In genomic region chr9:66933869-66934808, GRCm38 (mm10) we compare ENCODE assay signal across 13 mouse cellular contexts. TPM values are rescaled to one million over a fixed set of nuclear protein-coding genes. Genes with fewer than 3 reads are reported as not detected.
DNase-seq lines count a peak whose midpoint lies in the region; ATAC-seq lines count a peak whose summit lies in the region.
"Had no signal": no experiment of that assay in that cellular context is flagged by ENCODE, and none has a peak within 500 bp of the region (broad histone marks: within the 10 kb centered on the region; RNA-seq: fewer than 3 reads in every experiment).

No protein-coding gene starts in this region.

- no peaks in the 10 kb centered on the region for H3K9me3 ChIP-seq in forebrain, embryonic 16.5 days (ENCODE audit: control insufficient read depth, low read length)
- no peaks in the 10 kb centered on the region for H3K9me3 ChIP-seq in midbrain, embryonic 13.5 days
- H3K9me3 ChIP-seq in kidney, embryonic 14.5 days (ENCODE audit: control insufficient read depth, low read length), result no peaks in the 10 kb centered on the region
- H3K9me3 ChIP-seq in limb, embryonic 10.5 days (replicated peaks), result no peaks in the 10 kb centered on the region
- H3K9me3 ChIP-seq: embryonic facial prominence, embryonic 13.5 days had no signal

- peaks cover 17% of the 10 kb centered on the region for H3K4me1 ChIP-seq in forebrain, embryonic 16.5 days (replicated peaks; ENCODE audit: control insufficient read depth, insufficient read depth, low read length)
- H3K4me1 ChIP-seq in midbrain, embryonic 13.5 days (replicated peaks), result peaks cover 18% of the 10 kb centered on the region
- H3K4me1 ChIP-seq in kidney, embryonic 14.5 days (ENCODE audit: control insufficient read depth, insufficient read depth, low read length), result no peaks in the 10 kb centered on the region
- H3K4me1 ChIP-seq in limb, embryonic 10.5 days, result peaks cover 4% of the 10 kb centered on the region

- peak overlapping the region; percentile 22 for H3K4me2 ChIP-seq in forebrain, embryonic 16.5 days (ENCODE audit: low read length)
- H3K4me2 ChIP-seq in midbrain, embryonic 13.5 days (replicated peaks), result peak overlapping the region; percentile 28
- H3K4me2 ChIP-seq in kidney, embryonic 14.5 days (replicated peaks; ENCODE audit: low read depth, low read length), result no peak overlapping the region
- H3K4me2 ChIP-seq: embryonic facial prominence, embryonic 13.5 days had no signal

- WGBS in forebrain, embryonic 16.5 days, result 8% methylated on average over 19 of the region's 19 CpGs
- WGBS in midbrain, embryonic 13.5 days, result 14% methylated on average over 19 of the region's 19 CpGs
- WGBS in kidney, embryonic 14.5 days, result 69% methylated on average over 19 of the region's 19 CpGs
- WGBS in limb, embryonic 10.5 days, result 84% methylated on average over 19 of the region's 19 CpGs

- peak overlapping the region; percentile 85 for H3K27ac ChIP-seq in forebrain, embryonic 16.5 days (ENCODE audit: low read length)
- peak overlapping the region; percentile 69 for H3K27ac ChIP-seq in midbrain, embryonic 13.5 days
- H3K27ac ChIP-seq in kidney, embryonic 14.5 days (ENCODE audit: low read depth, low read length), result no peak overlapping the region
- H3K27ac ChIP-seq in limb, embryonic 10.5 days, result no peak overlapping the region
- H3K27ac ChIP-seq: embryonic facial prominence, embryonic 13.5 days had no signal

- no peak overlapping the region for H3K4me3 ChIP-seq in forebrain, embryonic 16.5 days (replicated peaks; ENCODE audit: low read length)
- H3K4me3 ChIP-seq in midbrain, embryonic 13.5 days (replicated peaks), result no peak overlapping the region
- H3K4me3 ChIP-seq in kidney, embryonic 14.5 days (ENCODE audit: low read length), result no peak overlapping the region
- no peak overlapping the region for H3K4me3 ChIP-seq in limb, embryonic 10.5 days
- H3K4me3 ChIP-seq: embryonic facial prominence, embryonic 13.5 days had no signal

- no peaks in the 10 kb centered on the region for H3K36me3 ChIP-seq in forebrain, embryonic 16.5 days (ENCODE audit: control insufficient read depth, insufficient read depth)
- H3K36me3 ChIP-seq in midbrain, embryonic 13.5 days, result no peaks in the 10 kb centered on the region
- H3K36me3 ChIP-seq in kidney, embryonic 14.5 days (ENCODE audit: control insufficient read depth, insufficient read depth, low read length), result no peaks in the 10 kb centered on the region
- no peaks in the 10 kb centered on the region for H3K36me3 ChIP-seq in limb, embryonic 10.5 days
- H3K36me3 ChIP-seq: embryonic facial prominence, embryonic 13.5 days had no signal

- H3K9ac ChIP-seq in forebrain, embryonic 16.5 days (replicated peaks; ENCODE audit: low read depth, low read length), result no peak overlapping the region; the same call in 1 of the 2 replicates
- H3K9ac ChIP-seq in midbrain, embryonic 13.5 days (replicated peaks), result no peak overlapping the region
- H3K9ac ChIP-seq in kidney, embryonic 14.5 days (ENCODE audit: low read depth, low read length), result no peak overlapping the region
- H3K9ac ChIP-seq: embryonic facial prominence, embryonic 13.5 days had no signal

- peak; percentile 92 for ATAC-seq in forebrain, embryonic 16.5 days
- peak; percentile 75 for ATAC-seq in midbrain, embryonic 13.5 days
- ATAC-seq in kidney, embryonic 14.5 days (ENCODE audit: low FRiP score, low TSS enrichment), result no peak

- no peaks in the 10 kb centered on the region for H3K27me3 ChIP-seq in forebrain, embryonic 16.5 days (replicated peaks; ENCODE audit: control insufficient read depth, insufficient read depth, low read length)
- no peaks in the 10 kb centered on the region for H3K27me3 ChIP-seq in midbrain, embryonic 13.5 days
- H3K27me3 ChIP-seq in kidney, embryonic 14.5 days (ENCODE audit: control insufficient read depth, insufficient read depth, low read length), result no peaks in the 10 kb centered on the region
- no peaks in the 10 kb centered on the region for H3K27me3 ChIP-seq in limb, embryonic 10.5 days (ENCODE audit: low read depth, poor library complexity, severe bottlenecking)
- H3K27me3 ChIP-seq: embryonic facial prominence, embryonic 13.5 days had no signal

- peak; percentile 33 for DNase-seq in right cerebral cortex, postnatal 4 days
- DNase-seq in right cerebral cortex, postnatal 14 days, result no peak
- no peak for DNase-seq in cerebellum, postnatal 36 days
- no peak for DNase-seq in limb, embryonic 10.5 days (ENCODE audit: low spot score)
- DNase-seq in layer of hippocampus, adult 18-20 months (ENCODE audit: low spot score in 2 of 2), result no peak
- DNase-seq: gastrocnemius, postnatal 14 days; kidney, postnatal 36 days; lung, adult 2 months; thymus, adult 2 months had no signal

RNA-seq across cellular contexts. Expression of gene Rps27l, which starts 11.7 kb away (rescaled TPM):
- polyA plus RNA-seq in forebrain, embryonic 16.5 days (2015; fragmentation: Nextera tagmentation; extraction: Ambion mirVana), result 253 and 289 TPM in 2 replicates
- 340 and 349 TPM in 2 replicates for polyA plus RNA-seq in midbrain, embryonic 13.5 days (2015; fragmentation: Nextera tagmentation; extraction: Ambion mirVana)
- polyA plus RNA-seq in kidney, embryonic 14.5 days (2014; fragmentation: Nextera tagmentation; extraction: Ambion mirVana), result 724 and 1,042 TPM in 2 replicates
- 775 and 943 TPM in 2 replicates for polyA plus RNA-seq in limb, embryonic 10.5 days (2016; fragmentation: Nextera tagmentation; extraction: Ambion mirVana)
- total RNA-seq in layer of hippocampus, adult 18-20 months (2021), result 10 to 100 TPM; 35.9 to 39.4 TPM

RNA-seq across cellular contexts. Expression of gene Rab8b, which starts 14.7 kb away (rescaled TPM):
- 41.2 and 41.5 TPM in 2 replicates for polyA plus RNA-seq in forebrain, embryonic 16.5 days (2015; fragmentation: Nextera tagmentation; extraction: Ambion mirVana)
- 31.1 and 32.4 TPM in 2 replicates for polyA plus RNA-seq in midbrain, embryonic 13.5 days (2015; fragmentation: Nextera tagmentation; extraction: Ambion mirVana)
- polyA plus RNA-seq in kidney, embryonic 14.5 days (2014; fragmentation: Nextera tagmentation; extraction: Ambion mirVana), result 18.0 and 27.3 TPM in 2 replicates
- polyA plus RNA-seq in limb, embryonic 10.5 days (2016; fragmentation: Nextera tagmentation; extraction: Ambion mirVana), result 14.3 and 14.9 TPM in 2 replicates
- total RNA-seq in layer of hippocampus, adult 18-20 months (2021), result 10 to 100 TPM; 53.6 to 57.1 TPM

RNA-seq across cellular contexts. Expression of gene Lactb, which starts 41.1 kb away (rescaled TPM):
- polyA plus RNA-seq in forebrain, embryonic 16.5 days (2015; fragmentation: Nextera tagmentation; extraction: Ambion mirVana), result 9.0 and 9.6 TPM in 2 replicates
- polyA plus RNA-seq in midbrain, embryonic 13.5 days (2015; fragmentation: Nextera tagmentation; extraction: Ambion mirVana), result 9.8 and 10.8 TPM in 2 replicates
- polyA plus RNA-seq in kidney, embryonic 14.5 days (2014; fragmentation: Nextera tagmentation; extraction: Ambion mirVana), result 20.6 and 23.4 TPM in 2 replicates
- polyA plus RNA-seq in limb, embryonic 10.5 days (2016; fragmentation: Nextera tagmentation; extraction: Ambion mirVana), result 8.7 and 9.3 TPM in 2 replicates
- 10 to 100 TPM; 14.8 to 16.6 TPM for total RNA-seq in layer of hippocampus, adult 18-20 months (2021)

Comparison
In these comparisons a context has a peak if more than half of its experiments do, and no peak if none do; other contexts are left out.
1. H3K27ac ChIP-seq: peak in forebrain, embryonic 16.5 days (single experiment) and midbrain, embryonic 13.5 days (single experiment); none in kidney, embryonic 14.5 days (single experiment) and limb, embryonic 10.5 days (single experiment).